Mouse (Mus musculus) liver, embryonic 15.5 days (tissue): ENCODE results near the gene Rbm6. TPM values are rescaled to one million over a fixed set of nuclear protein-coding genes. Genes with fewer than 3 reads are reported as not detected.

Experiments used
- ATAC-seq: fragments of 200-750 bp; cut with Nextera tagmentation; 2 replicates; pipeline ENCODE4 v1.8.0; 2017; ENCODE audit warnings: moderate number of reproducible peaks, mild to moderate bottlenecking, moderate library complexity; ENCODE audit not compliant: insufficient read depth
- H3K27ac ChIP-seq: fragments of 300-500 bp; sonication (generic); replicated peaks from 2 replicates; pipeline ENCODE4 v1.5.1; 2015; ENCODE audit warnings: mild to moderate bottlenecking, inconsistent platforms
- H3K27me3 ChIP-seq: fragments of 300-500 bp; sonication (generic); 2 replicates; pipeline ENCODE4 v1.6.1; 2015; ENCODE audit warnings: mild to moderate bottlenecking, inconsistent platforms
- H3K36me3 ChIP-seq: fragments of 300-500 bp; sonication (generic); replicated peaks from 2 replicates; pipeline ENCODE4 v1.6.1; 2015; ENCODE audit warnings: moderate library complexity, mild to moderate bottlenecking, inconsistent platforms
- H3K4me1 ChIP-seq: fragments of 300-500 bp; sonication (generic); replicated peaks from 2 replicates; pipeline ENCODE4 v1.6.1; 2015; ENCODE audit warnings: inconsistent platforms
- H3K4me2 ChIP-seq: fragments of 300-500 bp; sonication (generic); 2 replicates; pipeline ENCODE4 v1.6.1; 2015; ENCODE audit warnings: moderate library complexity, mild to moderate bottlenecking, inconsistent platforms
- H3K4me3 ChIP-seq: fragments of 300-500 bp; sonication (generic); replicated peaks from 2 replicates; pipeline ENCODE4 v1.5.1; 2015; ENCODE audit warnings: mild to moderate bottlenecking, inconsistent platforms
- H3K9ac ChIP-seq: fragments of 300-500 bp; sonication (generic); 2 replicates; pipeline ENCODE4 v1.6.1; 2015; ENCODE audit warnings: moderate library complexity, mild to moderate bottlenecking, inconsistent platforms
- H3K9me3 ChIP-seq: fragments of 300-500 bp; sonication (generic); replicated peaks from 2 replicates; pipeline ENCODE4 v1.6.1; 2016; ENCODE audit warnings: inconsistent platforms
- WGBS: fragments of 180-500 bp; shearing (Covaris S2); methylation state at CpG from one replicate; pipeline ENCODE4 v1.1.7; 2015; ENCODE audit warnings: mixed read lengths; ENCODE audit not compliant: insufficient replicate concordance; 5-methylcytosine and 5-hydroxymethylcytosine counted together
- polyA plus RNA-seq: library from polyadenylated mRNA; unstranded; fragments of >200 nt; fragmentation: Nextera tagmentation; extraction: Ambion mirVana; gene quantifications from 2 replicates; pipeline ENCODE4 v1.2.1, GENCODE M21; 2015

Gene Rbm6
- polyA plus RNA-seq, 1 experiment from 2014 or later, result 26.1 TPM

- H3K27me3 ChIP-seq, result no peaks in the 10 kb centered on the region
- no peak overlapping the region for H3K4me2 ChIP-seq
- H3K27ac ChIP-seq, result no peak overlapping the region
- H3K36me3 ChIP-seq, result peaks cover 97% of the 10 kb centered on the region
- WGBS, result 83% methylated on average over 3 of the region's 3 CpGs
- H3K4me1 ChIP-seq, result peaks cover 8% of the 10 kb centered on the region; the same call in 1 of the 2 replicates
- H3K9me3 ChIP-seq, result no peaks in the 10 kb centered on the region
- H3K9ac ChIP-seq, result no peak overlapping the region
- no peak for ATAC-seq
- H3K4me3 ChIP-seq, result no peak overlapping the region
Measured at GRCm38 (mm10) chr9:107748063-107748462, 125.0 kb downstream of the Rbm6 start.

DNA sequence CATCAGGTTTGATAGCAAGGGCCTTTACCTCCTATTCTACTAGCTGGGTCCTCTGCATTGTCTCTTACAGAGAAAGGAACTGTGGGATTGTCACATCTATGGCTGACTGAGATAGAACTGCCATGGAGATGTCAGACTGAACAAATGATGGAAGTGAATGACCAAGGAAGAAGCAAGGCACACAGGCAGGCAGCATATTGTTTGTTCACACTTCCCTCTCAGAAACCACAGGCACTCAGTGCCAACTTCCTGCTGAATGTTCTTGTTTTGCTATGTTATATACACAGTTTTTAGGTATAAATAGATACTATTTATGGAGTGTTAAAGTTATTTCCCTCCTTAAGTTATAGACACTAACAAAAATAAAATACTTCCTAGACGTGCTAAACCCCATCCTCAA lies 125.7 kb downstream of the Rbm6 start:
- 78% methylated on average over 1 of the region's 1 CpGs for WGBS
- Histone ChIP-seq H3K4me1 (peaks cover 8% of the 10 kb centered on the region; the same call in 1 of the 2 replicates), H3K36me3 (peaks cover 98% of the 10 kb centered on the region), H3K27ac (no peak overlapping the region), H3K4me3 (no peak overlapping the region), H3K9ac (no peak overlapping the region), H3K9me3 (no peaks in the 10 kb centered on the region), H3K27me3 (no peaks in the 10 kb centered on the region), H3K4me2 (no peak overlapping the region)
- ATAC-seq, result no peak

DNA sequence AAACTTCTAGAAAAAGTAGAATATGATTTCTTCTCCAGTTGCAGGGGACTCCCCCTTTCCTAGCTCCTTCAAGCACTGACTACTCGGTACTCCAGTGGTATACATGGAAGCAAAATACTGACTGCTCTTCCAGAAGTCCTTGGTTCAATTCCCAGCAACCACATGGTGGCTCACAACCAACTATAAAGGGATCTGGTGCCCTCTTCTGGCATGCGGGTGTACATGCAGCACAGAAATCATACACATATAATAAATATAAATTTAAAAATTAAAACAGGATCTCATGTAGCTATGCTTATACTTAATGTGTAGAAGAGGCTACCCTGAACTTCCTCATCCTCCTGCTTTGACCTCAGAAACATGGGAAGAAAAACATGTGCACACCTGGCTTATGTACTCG lies 126.4 kb downstream of the Rbm6 start:
- Histone ChIP-seq H3K4me2 (no peak overlapping the region), H3K4me1 (peaks cover 8% of the 10 kb centered on the region; the same call in 1 of the 2 replicates), H3K4me3 (no peak overlapping the region), H3K27ac (no peak overlapping the region), H3K9me3 (no peaks in the 10 kb centered on the region), H3K36me3 (peaks cover 98% of the 10 kb centered on the region), H3K9ac (no peak overlapping the region), H3K27me3 (no peaks in the 10 kb centered on the region)
- 92% methylated on average over 3 of the region's 3 CpGs for WGBS
- ATAC-seq, result no peak

GRCm38 (mm10) chr9:107744061-107744460 lies 129.0 kb downstream of the Rbm6 start:
- no peak overlapping the region for H3K4me2 ChIP-seq
- no peak overlapping the region for H3K4me3 ChIP-seq
- H3K27me3 ChIP-seq, result no peaks in the 10 kb centered on the region
- no peak for ATAC-seq
- no peak overlapping the region for H3K27ac ChIP-seq
- H3K9ac ChIP-seq, result no peak overlapping the region
- H3K36me3 ChIP-seq, result peaks cover 98% of the 10 kb centered on the region
- H3K4me1 ChIP-seq, result peaks cover 8% of the 10 kb centered on the region; the same call in 1 of the 2 replicates
- no peaks in the 10 kb centered on the region for H3K9me3 ChIP-seq
- 87% methylated on average over 6 of the region's 6 CpGs for WGBS

- Histone ChIP-seq H3K4me2 (no peak overlapping the region), H3K9me3 (no peaks in the 10 kb centered on the region), H3K4me1 (peaks cover 34% of the 10 kb centered on the region), H3K9ac (no peak overlapping the region), H3K27ac (no peak overlapping the region), H3K27me3 (peaks cover 29% of the 10 kb centered on the region), H3K36me3 (peaks cover 58% of the 10 kb centered on the region), H3K4me3 (no peak overlapping the region)
- WGBS, result 47% methylated on average over 4 of the region's 4 CpGs
- peak; percentile 31 for ATAC-seq
Measured at GRCm38 (mm10) chr9:107738841-107739202, 134.2 kb downstream of the Rbm6 start.

DNA sequence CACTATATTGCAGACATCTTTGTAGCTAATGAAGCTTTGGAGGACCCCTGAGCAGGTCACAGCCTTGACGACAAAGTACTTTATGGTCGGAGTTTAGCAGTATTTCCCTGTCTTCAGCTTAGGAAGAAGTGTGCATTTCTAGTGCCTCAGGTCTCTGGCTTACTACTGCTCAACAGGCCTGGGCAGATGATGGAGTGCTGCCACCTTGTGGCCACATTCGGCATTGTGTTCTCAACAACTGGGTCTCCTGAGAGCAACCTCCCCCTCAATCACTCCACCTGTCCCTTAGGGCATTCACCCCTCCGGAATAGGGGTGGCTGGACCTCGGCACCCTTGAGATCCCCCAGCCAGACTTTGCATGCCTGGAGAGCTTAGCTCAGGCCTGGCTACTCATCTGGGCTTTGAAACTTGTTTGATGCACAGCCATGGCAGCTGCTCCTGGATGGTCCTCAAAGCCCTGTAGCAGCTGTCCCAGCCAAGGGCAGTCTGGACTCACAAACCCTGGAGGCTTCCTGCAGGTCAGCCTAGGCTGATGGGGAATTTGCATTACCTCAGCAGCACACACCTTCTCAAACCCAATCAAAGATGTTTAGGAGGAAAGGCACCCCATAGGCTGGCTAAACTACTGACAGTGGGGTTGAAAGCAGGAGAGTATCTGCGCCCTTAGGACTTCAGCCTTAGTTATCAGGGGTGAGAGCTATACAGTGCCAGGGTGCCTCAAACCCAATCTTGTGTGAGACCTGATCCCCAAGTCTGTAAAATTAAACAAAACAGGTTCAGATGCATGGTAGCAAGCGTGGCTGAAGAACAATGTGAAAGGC lies 134.8 kb downstream of the Rbm6 start:
- no peaks in the 10 kb centered on the region for H3K9me3 ChIP-seq
- WGBS, result 20% methylated on average over 7 of the region's 7 CpGs
- no peak overlapping the region for H3K4me3 ChIP-seq
- ATAC-seq, result peak; percentile 65
- H3K9ac ChIP-seq, result no peak overlapping the region
- H3K36me3 ChIP-seq, result peaks cover 52% of the 10 kb centered on the region
- peaks cover 34% of the 10 kb centered on the region for H3K4me1 ChIP-seq
- H3K27me3 ChIP-seq, result peaks cover 29% of the 10 kb centered on the region
- H3K27ac ChIP-seq, result no peak overlapping the region
- no peak overlapping the region for H3K4me2 ChIP-seq

- Histone ChIP-seq H3K27me3 (peaks cover 29% of the 10 kb centered on the region), H3K36me3 (peaks cover 31% of the 10 kb centered on the region), H3K27ac (no peak overlapping the region), H3K9ac (no peak overlapping the region), H3K4me2 (no peak overlapping the region; the same call in 1 of the 2 replicates), H3K9me3 (no peaks in the 10 kb centered on the region), H3K4me3 (no peak overlapping the region), H3K4me1 (peaks cover 34% of the 10 kb centered on the region)
- no peak for ATAC-seq
- 2% methylated on average over 7 of the region's 7 CpGs for WGBS
Measured at GRCm38 (mm10) chr9:107736185-107736485, 136.9 kb downstream of the Rbm6 start.

GRCm38 (mm10) chr9:107735356-107736184 lies 137.5 kb downstream of the Rbm6 start:
- Histone ChIP-seq H3K4me1 (peaks cover 34% of the 10 kb centered on the region), H3K9ac (no peak overlapping the region), H3K4me3 (no peak overlapping the region), H3K36me3 (peaks cover 25% of the 10 kb centered on the region), H3K27ac (no peak overlapping the region), H3K4me2 (no peak overlapping the region; the same call in 1 of the 2 replicates), H3K9me3 (no peaks in the 10 kb centered on the region), H3K27me3 (peaks cover 29% of the 10 kb centered on the region)
- no peak for ATAC-seq
- 8% methylated on average over 17 of the region's 17 CpGs for WGBS

GRCm38 (mm10) chr9:107734567-107734971 lies 138.5 kb downstream of the Rbm6 start:
- no peak overlapping the region for H3K9ac ChIP-seq
- no peak overlapping the region for H3K27ac ChIP-seq
- no peaks in the 10 kb centered on the region for H3K9me3 ChIP-seq
- H3K4me2 ChIP-seq, result no peak overlapping the region
- H3K36me3 ChIP-seq, result peaks cover 15% of the 10 kb centered on the region
- H3K4me1 ChIP-seq, result peaks cover 34% of the 10 kb centered on the region
- 23% methylated on average over 7 of the region's 7 CpGs for WGBS
- H3K27me3 ChIP-seq, result peaks cover 29% of the 10 kb centered on the region
- ATAC-seq, result no peak
- no peak overlapping the region for H3K4me3 ChIP-seq

- no peak for ATAC-seq
- Histone ChIP-seq H3K9ac (no peak overlapping the region), H3K4me1 (peaks cover 11% of the 10 kb centered on the region; the same call in 1 of the 2 replicates), H3K9me3 (no peaks in the 10 kb centered on the region), H3K27ac (no peak overlapping the region), H3K4me2 (no peak overlapping the region), H3K4me3 (no peak overlapping the region), H3K27me3 (peaks cover 9% of the 10 kb centered on the region), H3K36me3 (no peaks in the 10 kb centered on the region)
- 37% methylated on average over 3 of the region's 3 CpGs for WGBS
Measured at GRCm38 (mm10) chr9:107729709-107730108, 143.3 kb downstream of the Rbm6 start.

- Histone ChIP-seq H3K27me3 (peaks cover 7% of the 10 kb centered on the region), H3K36me3 (no peaks in the 10 kb centered on the region), H3K4me3 (no peak overlapping the region), H3K4me1 (peaks cover 13% of the 10 kb centered on the region; the same call in 1 of the 2 replicates), H3K9me3 (no peaks in the 10 kb centered on the region), H3K9ac (no peak overlapping the region), H3K4me2 (no peak overlapping the region), H3K27ac (no peak overlapping the region)
- no peak for ATAC-seq
- WGBS, result 32% methylated on average over 6 of the region's 6 CpGs
Measured at GRCm38 (mm10) chr9:107728919-107729670, 143.9 kb downstream of the Rbm6 start.
